Mouse (Mus musculus) forebrain, embryonic 11.5 days (tissue): ENCODE measurements around the gene H2-Q7. TPM values are rescaled to one million over a fixed set of nuclear protein-coding genes. Genes with fewer than 3 reads are reported as not detected.

Experiments used
- ATAC-seq: fragments of 200-750 bp; cut with Nextera tagmentation; replicated peaks from 2 replicates; pipeline ENCODE4 v1.8.0; 2017; ENCODE audit warnings: moderate TSS enrichment; ENCODE audit not compliant: low FRiP score
- DNase-seq: peaks from one replicate; pipeline ENCODE4 v3.0.0-alpha.2; 2017; ENCODE audit warnings: low spot score
- H3K27ac ChIP-seq: fragments of 300-500 bp; sonication (generic); 2 replicates; pipeline ENCODE4 v1.5.1; 2014; ENCODE audit warnings: low read depth, low read length
- H3K27me3 ChIP-seq: fragments of 300-500 bp; sonication (generic); 2 replicates; pipeline ENCODE4 v1.6.1; 2014; ENCODE audit warnings: mild to moderate bottlenecking, low read length, mixed read lengths; ENCODE audit not compliant: control insufficient read depth, insufficient read depth
- H3K36me3 ChIP-seq: fragments of 300-500 bp; sonication (generic); 2 replicates; pipeline ENCODE4 v1.6.1; 2014; ENCODE audit warnings: mild to moderate bottlenecking, low read length, moderate library complexity, mixed read lengths; ENCODE audit not compliant: control insufficient read depth, insufficient read depth
- H3K4me1 ChIP-seq: fragments of 300-500 bp; sonication (generic); replicated peaks from 2 replicates; pipeline ENCODE4 v1.6.1; 2014; ENCODE audit warnings: low read length, mixed read lengths; ENCODE audit not compliant: control insufficient read depth, insufficient read depth
- H3K4me2 ChIP-seq: fragments of 300-500 bp; sonication (generic); 2 replicates; pipeline ENCODE4 v1.6.1; 2014; ENCODE audit warnings: low read depth, mild to moderate bottlenecking, low read length, moderate library complexity, mixed read lengths; ENCODE audit not compliant: severe bottlenecking
- H3K4me3 ChIP-seq: fragments of 300-500 bp; sonication (generic); 2 replicates; pipeline ENCODE4 v1.5.1; 2014; ENCODE audit warnings: low read depth, low read length
- H3K9ac ChIP-seq: fragments of 300-500 bp; sonication (generic); 2 replicates; pipeline ENCODE4 v1.6.1; 2014; ENCODE audit warnings: low read length
- H3K9me3 ChIP-seq: fragments of 300-500 bp; sonication (generic); 2 replicates; pipeline ENCODE4 v1.6.1; 2016; ENCODE audit warnings: low read length, mixed read lengths; ENCODE audit not compliant: control insufficient read depth
- whole genome bisulfite sequencing: fragments of 180-500 bp; shearing (Covaris S2); extraction: QIAGEN DNeasy Blood & Tissue Kit; methylation state at CpG from one replicate; pipeline ENCODE4 v1.1.7; 2014; 5-methylcytosine and 5-hydroxymethylcytosine counted together
- polyA plus RNA-seq: library from polyadenylated mRNA; unstranded; fragments of >200 nt; fragmentation: Nextera tagmentation; extraction: Ambion mirVana; gene quantifications from 2 replicates; pipeline ENCODE4 v1.2.1, GENCODE M21; 2014

The H2-Q7 gene
- polyA plus RNA-seq, 1 experiment from 2014 or later: 10.5 TPM

- Histone ChIP-seq H3K4me1 (no peaks in the 10 kb centered on the region), H3K4me3 (no peak overlapping the region), H3K9me3 (no peaks in the 10 kb centered on the region), H3K9ac (no peak overlapping the region), H3K4me2 (no peak overlapping the region), H3K27me3 (no peaks in the 10 kb centered on the region), H3K27ac (no peak overlapping the region), H3K36me3 (no peaks in the 10 kb centered on the region)
- 45% methylated on average over 4 of the region's 4 CpGs for WGBS
- ATAC-seq (no peak), DNase-seq (no peak)
Observed at GRCm38 (mm10) chr17:35485702-35486101, 46.7 kb downstream of the H2-Q7 start.

DNA sequence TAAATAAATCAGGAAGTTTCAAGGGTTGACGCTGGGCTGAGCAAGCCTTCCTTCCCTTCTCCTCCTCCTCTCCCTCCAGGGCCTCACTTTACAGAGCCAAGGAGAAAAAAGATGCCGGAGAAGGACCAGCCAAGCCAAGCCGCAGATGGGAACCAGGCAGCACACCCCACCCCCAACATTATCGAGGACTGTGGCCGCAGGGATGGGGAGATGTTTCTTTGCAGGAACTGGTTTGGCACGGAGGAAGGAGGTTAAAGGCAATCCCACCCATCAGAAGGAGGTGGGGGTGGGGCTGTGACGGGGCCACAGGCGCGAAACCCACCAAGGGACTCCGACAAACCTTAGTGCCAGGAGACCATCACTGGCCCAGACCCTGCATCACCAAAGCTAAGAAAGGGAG is 47.8 kb downstream of the H2-Q7 start:
- Histone ChIP-seq H3K27me3 (no peaks in the 10 kb centered on the region), H3K36me3 (no peaks in the 10 kb centered on the region), H3K9me3 (no peaks in the 10 kb centered on the region), H3K4me1 (no peaks in the 10 kb centered on the region), H3K27ac (no peak overlapping the region), H3K4me2 (no peak overlapping the region), H3K4me3 (no peak overlapping the region), H3K9ac (no peak overlapping the region)
- WGBS: 72% methylated on average over 10 of the region's 10 CpGs
- ATAC-seq: no peak
- no peak for DNase-seq

DNA sequence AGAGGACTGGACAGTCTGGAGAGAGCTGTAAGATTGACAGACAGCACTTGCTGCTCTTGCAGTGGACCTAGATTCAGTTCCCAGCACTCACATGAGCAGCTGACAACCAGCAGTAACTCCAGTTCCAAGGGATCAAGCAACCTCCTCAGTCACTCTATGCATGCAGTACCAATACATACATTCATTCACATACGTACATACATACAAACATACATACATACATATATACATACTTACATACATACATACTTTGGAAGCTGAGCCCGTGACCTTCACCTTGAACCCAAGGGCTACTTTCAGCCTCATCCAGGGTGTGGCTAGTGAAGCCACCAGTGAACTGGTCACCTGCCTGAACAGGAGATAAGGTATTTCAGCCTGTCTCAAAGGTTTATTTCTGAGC is 49.1 kb downstream of the H2-Q7 start:
- Histone ChIP-seq H3K9ac (no peak overlapping the region), H3K27me3 (no peaks in the 10 kb centered on the region), H3K9me3 (no peaks in the 10 kb centered on the region), H3K36me3 (no peaks in the 10 kb centered on the region), H3K4me2 (no peak overlapping the region), H3K27ac (no peak overlapping the region), H3K4me1 (no peaks in the 10 kb centered on the region), H3K4me3 (no peak overlapping the region)
- WGBS: 96% methylated on average over 2 of the region's 2 CpGs
- DNase-seq: no peak
- ATAC-seq: no peak

GRCm38 (mm10) chr17:35490320-35490719 is 51.4 kb downstream of the H2-Q7 start:
- H3K9ac ChIP-seq: no peak overlapping the region
- no peak for DNase-seq
- no peaks in the 10 kb centered on the region for H3K9me3 ChIP-seq
- H3K4me3 ChIP-seq: no peak overlapping the region
- H3K27ac ChIP-seq: no peak overlapping the region
- no peaks in the 10 kb centered on the region for H3K36me3 ChIP-seq
- ATAC-seq: no peak
- no peak overlapping the region for H3K4me2 ChIP-seq
- H3K4me1 ChIP-seq: no peaks in the 10 kb centered on the region
- 40% methylated on average over 5 of the region's 5 CpGs for WGBS
- H3K27me3 ChIP-seq: no peaks in the 10 kb centered on the region

Other genes starting within 250 kb of the H2-Q7 start
- gene Ltb, start 244.7 kb upstream of the H2-Q7 start, polyA plus RNA-seq: 0.17 and 0.41 TPM in 2 replicates
- gene Tnf, start 237.1 kb upstream of the H2-Q7 start, polyA plus RNA-seq: not detected in 2 replicates
- not detected in 2 replicates for gene Lta, start 233.8 kb upstream of the H2-Q7 start, polyA plus RNA-seq
- 0.85 TPM in 1 of 2 replicates, not detected in the other for gene Gm16181, start 218.3 kb upstream of the H2-Q7 start, polyA plus RNA-seq
- gene Atp6v1g2, start 205.5 kb upstream of the H2-Q7 start, polyA plus RNA-seq: 12.1 and 14.2 TPM in 2 replicates
- 4.3 and 5.5 TPM in 2 replicates for gene Nfkbil1, start 203.4 kb upstream of the H2-Q7 start, polyA plus RNA-seq
- 717 and 756 TPM in 2 replicates for gene Ddx39b, start 197.4 kb upstream of the H2-Q7 start, polyA plus RNA-seq
- 45.8 and 51.2 TPM in 2 replicates for gene H2-D1, start 176.4 kb upstream of the H2-Q7 start, polyA plus RNA-seq
- gene H2-Q1, start 118.8 kb upstream of the H2-Q7 start, polyA plus RNA-seq: not detected in 2 replicates
- gene H2-Q2, start 96.9 kb upstream of the H2-Q7 start, polyA plus RNA-seq: 0.31 and 0.53 TPM in 2 replicates
- 1.7 and 2.1 TPM in 2 replicates for gene H2-Q4, start 59.5 kb upstream of the H2-Q7 start, polyA plus RNA-seq
- gene H2-Q6, start 14.3 kb upstream of the H2-Q7 start, polyA plus RNA-seq: 0.72 and 1.2 TPM in 2 replicates
- gene H2-Q10, start 30.9 kb downstream of the H2-Q7 start, polyA plus RNA-seq: 0.07 and 0.12 TPM in 2 replicates
- gene Pou5f1, start 66.9 kb downstream of the H2-Q7 start, polyA plus RNA-seq: not detected in 2 replicates
- gene Tcf19, start 77.7 kb downstream of the H2-Q7 start, polyA plus RNA-seq: 58.4 and 59.4 TPM in 2 replicates
- gene Cchcr1, start 77.9 kb downstream of the H2-Q7 start, polyA plus RNA-seq: 17.7 and 18.2 TPM in 2 replicates
- gene Psors1c2, start 94.0 kb downstream of the H2-Q7 start, polyA plus RNA-seq: 1.3 and 1.4 TPM in 2 replicates
- gene Cdsn, start 113.0 kb downstream of the H2-Q7 start, polyA plus RNA-seq: not detected in 2 replicates
- not detected in 2 replicates for gene 2300002M23Rik, start 128.3 kb downstream of the H2-Q7 start, polyA plus RNA-seq
- gene Sfta2, start 162.4 kb downstream of the H2-Q7 start, polyA plus RNA-seq: not detected in 2 replicates
- gene Gm9573, start 187.5 kb downstream of the H2-Q7 start, polyA plus RNA-seq: not detected in 2 replicates
- 0.07 and 0.13 TPM in 2 replicates for gene Mucl3, start 204.5 kb downstream of the H2-Q7 start, polyA plus RNA-seq
- gene Vars2, start 228.4 kb downstream of the H2-Q7 start, polyA plus RNA-seq: 16.2 and 19.5 TPM in 2 replicates
- gene Gtf2h4, start 234.6 kb downstream of the H2-Q7 start, polyA plus RNA-seq: 41.2 and 47.4 TPM in 2 replicates